Mouse (Mus musculus) stomach, embryonic 16.5 days (tissue): Measurements from ENCODE around the gene Zwilch. TPM values are rescaled to one million over a fixed set of nuclear protein-coding genes. Genes with fewer than 3 reads are reported as not detected.
"Not testable (repeated sequence)": the region's sequence is repeated elsewhere in the genome, so short reads cannot be mapped to it uniquely, and the experiment has no call there.

Source experiments
- ATAC-seq: fragments of 200-750 bp; cut with Nextera tagmentation; 2 replicates; pipeline ENCODE4 v1.8.0; 2017; ENCODE audit warnings: moderate number of reproducible peaks, moderate TSS enrichment; ENCODE audit not compliant: insufficient read depth, low FRiP score
- H3K27ac ChIP-seq: fragments of 300-500 bp; sonication (generic); 2 replicates; pipeline ENCODE4 v1.5.1; 2014; ENCODE audit warnings: low read length
- H3K27me3 ChIP-seq: fragments of 300-500 bp; sonication (generic); 2 replicates; pipeline ENCODE4 v1.6.1; 2014; ENCODE audit warnings: low read length, control low read depth, mixed read lengths; ENCODE audit not compliant: control insufficient read depth, insufficient read depth
- H3K36me3 ChIP-seq: fragments of 300-500 bp; sonication (generic); 2 replicates; pipeline ENCODE4 v1.6.1; 2014; ENCODE audit warnings: low read length; ENCODE audit not compliant: control insufficient read depth, insufficient read depth
- H3K4me1 ChIP-seq: fragments of 300-500 bp; sonication (generic); 2 replicates; pipeline ENCODE4 v1.6.1; 2014; ENCODE audit warnings: low read length, control low read depth, mixed read lengths; ENCODE audit not compliant: control insufficient read depth, insufficient read depth
- H3K4me2 ChIP-seq: fragments of 300-500 bp; sonication (generic); 2 replicates; pipeline ENCODE4 v1.6.1; 2014; ENCODE audit warnings: low read depth, low read length, mixed read lengths
- H3K4me3 ChIP-seq: fragments of 300-500 bp; sonication (generic); replicated peaks from 2 replicates; pipeline ENCODE4 v1.5.1; 2014; ENCODE audit warnings: mild to moderate bottlenecking, low read length
- H3K9ac ChIP-seq: fragments of 300-500 bp; sonication (generic); 2 replicates; pipeline ENCODE4 v1.6.1; 2014; ENCODE audit warnings: low read length
- H3K9me3 ChIP-seq: fragments of 300-500 bp; sonication (generic); replicated peaks from 2 replicates; pipeline ENCODE4 v1.6.1; 2016; ENCODE audit warnings: low read length, control low read depth; ENCODE audit not compliant: control insufficient read depth
- WGBS: fragments of 180-500 bp; shearing (Covaris S2); extraction: QIAGEN DNeasy Blood & Tissue Kit; methylation state at CpG from one replicate; pipeline ENCODE4 v1.1.7; 2014; 5-methylcytosine and 5-hydroxymethylcytosine counted together
- polyA plus RNA-seq: library from polyadenylated mRNA; unstranded; fragments of >200 nt; fragmentation: Nextera tagmentation; extraction: Ambion mirVana; gene quantifications from 2 replicates; pipeline ENCODE4 v1.2.1, GENCODE M21; 2015

Zwilch gene
- polyA plus RNA-seq, 1 experiment from 2014 or later = 22.6 TPM

DNA sequence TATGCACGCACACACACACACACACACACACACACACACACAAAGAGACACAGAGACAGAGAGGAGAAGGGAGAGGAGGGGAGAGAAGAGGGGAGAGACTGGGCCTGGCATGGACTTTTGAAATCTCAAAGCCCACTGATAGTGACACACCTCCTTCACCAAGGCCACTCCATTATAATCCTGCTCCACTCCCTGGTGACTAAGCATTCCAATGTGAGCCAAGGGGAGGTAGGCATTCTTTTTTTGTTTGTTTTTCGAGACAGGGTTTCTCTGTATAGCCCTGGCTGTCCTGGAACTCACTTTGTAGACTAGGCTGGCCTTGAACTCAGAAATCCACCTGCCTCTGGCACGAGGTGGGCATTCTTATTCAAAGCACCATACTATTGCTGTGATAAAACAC, 48.1 kb downstream of the Zwilch start:
- H3K9ac ChIP-seq, H3K27me3 ChIP-seq, H3K9me3 ChIP-seq, H3K4me1 ChIP-seq, H3K4me2 ChIP-seq, H3K4me3 ChIP-seq, H3K36me3 ChIP-seq: not testable (repeated sequence)
- peak overlapping the region; percentile 62 for H3K27ac ChIP-seq
- peak; percentile 81; the same call in 1 of the 2 replicates for ATAC-seq
- 55% methylated on average over 3 of the region's 3 CpGs for WGBS

DNA sequence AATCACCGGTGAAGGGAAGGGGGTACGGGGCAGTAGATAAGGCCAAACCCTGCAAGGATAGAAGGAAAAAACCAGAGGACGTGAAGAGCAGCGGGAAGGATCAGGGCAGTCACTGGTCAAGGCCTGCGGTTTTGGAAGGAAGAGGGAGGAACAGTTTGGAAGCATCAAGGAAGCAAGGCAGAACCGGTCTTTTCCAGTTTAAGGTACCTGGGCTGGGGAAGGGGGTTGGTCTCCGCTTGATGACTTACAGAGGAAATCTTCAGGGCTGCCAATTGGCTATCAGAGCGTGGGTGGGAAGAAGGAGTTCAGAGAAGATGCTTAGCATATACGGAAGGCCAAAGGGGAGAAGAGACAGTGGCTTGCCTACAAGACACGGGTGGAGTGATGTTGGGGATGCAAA, 50.3 kb downstream of the Zwilch start:
- Histone ChIP-seq H3K9ac (no peak overlapping the region), H3K9me3 (no peaks in the 10 kb centered on the region), H3K36me3 (no peaks in the 10 kb centered on the region), H3K4me1 (0 out of 2 replicates have a peak, but pooled peaks cover 6% of the 10 kb centered on the region), H3K4me2 (no peak overlapping the region), H3K4me3 (no peak overlapping the region), H3K27ac (no peak overlapping the region), H3K27me3 (no peaks in the 10 kb centered on the region)
- 93% methylated on average over 10 of the region's 10 CpGs for WGBS
- no peak for ATAC-seq

- H3K36me3 ChIP-seq = no peaks in the 10 kb centered on the region
- H3K4me3 ChIP-seq = no peak overlapping the region
- H3K27ac ChIP-seq = no peak overlapping the region
- no peak overlapping the region for H3K9ac ChIP-seq
- H3K4me2 ChIP-seq = no peak overlapping the region
- no peaks in the 10 kb centered on the region for H3K9me3 ChIP-seq
- peak; percentile 50; the same call in 1 of the 2 replicates for ATAC-seq
- H3K4me1 ChIP-seq = no peaks in the 10 kb centered on the region
- H3K27me3 ChIP-seq = no peaks in the 10 kb centered on the region
- 37% methylated on average over 11 of the region's 11 CpGs for WGBS
Observed at GRCm38 (mm10) chr9:64120584-64121277, 52.2 kb downstream of the Zwilch start.

GRCm38 (mm10) chr9:64119898-64120297, 53.0 kb downstream of the Zwilch start:
- WGBS = 32% methylated on average over 8 of the region's 8 CpGs

GRCm38 (mm10) chr9:64116876-64117275, 56.0 kb downstream of the Zwilch start, which contains the start of gene Lctl:
TSS of gene Lctl (plus strand) at chr9:64117147.
- WGBS = 76% methylated on average over 3 of the region's 3 CpGs
- Histone ChIP-seq H3K27me3 (no peaks in the 10 kb centered on the region), H3K4me3 (no peak within 1 kb of the TSS), H3K9ac (no peak within 1 kb of the TSS), H3K4me1 (0 out of 2 replicates have a peak, but pooled peaks cover 5% of the 10 kb centered on the region), H3K9me3 (no peaks in the 10 kb centered on the region), H3K4me2 (no peak within 1 kb of the TSS), H3K27ac (no peak within 1 kb of the TSS), H3K36me3 (no peaks in the 10 kb centered on the region)
- no peak; the same call in 1 of the 2 replicates for ATAC-seq

More at GRCm38 (mm10) chr9:64119898-64120297, 53.0 kb downstream of the Zwilch start:
- Histone ChIP-seq H3K27me3 (no peaks in the 10 kb centered on the region), H3K9ac (no peak overlapping the region), H3K9me3 (no peaks in the 10 kb centered on the region), H3K4me3 (no peak overlapping the region), H3K4me1 (no peaks in the 10 kb centered on the region), H3K4me2 (no peak overlapping the region), H3K27ac (no peak overlapping the region), H3K36me3 (no peaks in the 10 kb centered on the region)
- ATAC-seq = no peak

GRCm38 (mm10) chr9:64115756-64116155, 57.1 kb downstream of the Zwilch start:
- H3K4me2 ChIP-seq = no peak overlapping the region
- no peak for ATAC-seq
- H3K4me3 ChIP-seq = no peak overlapping the region
- H3K9ac ChIP-seq = no peak overlapping the region
- no peaks in the 10 kb centered on the region for H3K27me3 ChIP-seq
- 77% methylated on average over 6 of the region's 6 CpGs for WGBS
- no peaks in the 10 kb centered on the region for H3K36me3 ChIP-seq
- no peak overlapping the region for H3K27ac ChIP-seq
- H3K4me1 ChIP-seq = 0 out of 2 replicates have a peak, but pooled peaks cover 5% of the 10 kb centered on the region
- no peaks in the 10 kb centered on the region for H3K9me3 ChIP-seq

DNA sequence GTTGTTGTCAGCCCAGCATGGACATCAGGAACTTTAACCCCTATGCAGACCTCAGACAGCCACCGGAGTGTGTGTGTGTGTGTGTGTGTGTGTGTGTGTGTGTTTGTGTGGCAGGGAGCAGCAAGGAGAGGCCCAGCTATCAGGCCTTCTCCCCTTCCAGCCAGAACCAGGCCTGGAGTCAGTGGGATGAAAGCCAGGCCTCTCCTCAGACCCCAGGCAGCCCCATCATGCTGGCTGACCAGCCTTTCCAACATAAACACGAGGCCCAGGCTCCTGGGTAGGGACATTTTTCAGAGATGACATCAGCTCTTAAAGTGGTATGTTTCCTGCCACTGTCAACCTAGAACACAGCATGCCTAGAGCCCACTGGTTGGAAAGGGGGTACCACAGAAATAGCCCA, 58.3 kb downstream of the Zwilch start:
- Histone ChIP-seq H3K4me1 (0 out of 2 replicates have a peak, but pooled peaks cover 5% of the 10 kb centered on the region), H3K9ac (0 out of 2 replicates have a peak overlapping the region, but pooled peaks have one; percentile 4), H3K27me3 (no peaks in the 10 kb centered on the region), H3K9me3 (no peaks in the 10 kb centered on the region), H3K4me2 (no peak overlapping the region), H3K27ac (no peak overlapping the region), H3K36me3 (no peaks in the 10 kb centered on the region), H3K4me3 (no peak overlapping the region)
- WGBS = 22% methylated on average over 2 of the region's 2 CpGs
- ATAC-seq = peak; percentile 53

DNA sequence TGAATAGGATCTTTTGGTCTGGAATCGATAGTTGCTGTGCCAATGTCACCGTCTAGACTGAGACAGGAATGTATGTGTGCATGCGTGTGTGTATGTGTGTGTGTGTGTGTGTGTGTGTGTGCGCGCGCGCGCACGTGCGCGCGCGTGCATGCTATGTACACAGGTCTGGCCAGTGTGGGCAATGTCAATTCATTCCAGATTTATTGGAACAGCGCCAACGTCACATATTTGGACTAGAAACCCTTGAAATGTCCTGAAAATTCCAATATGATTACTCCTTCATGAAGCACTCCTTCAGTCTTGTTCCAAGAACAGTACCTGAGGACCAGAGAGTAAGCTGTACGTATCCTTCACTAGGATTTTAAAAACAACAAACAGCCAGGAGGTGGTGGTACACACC, 62.4 kb downstream of the Zwilch start:
- Histone ChIP-seq H3K4me1 (0 out of 2 replicates have a peak, but pooled peaks cover 5% of the 10 kb centered on the region), H3K36me3 (no peaks in the 10 kb centered on the region), H3K4me2 (no peak overlapping the region), H3K9ac (no peak overlapping the region), H3K4me3 (no peak overlapping the region), H3K27me3 (no peaks in the 10 kb centered on the region), H3K27ac (no peak overlapping the region), H3K9me3 (no peaks in the 10 kb centered on the region)
- no peak for ATAC-seq
- WGBS = 93% methylated on average over 16 of the region's 16 CpGs

DNA sequence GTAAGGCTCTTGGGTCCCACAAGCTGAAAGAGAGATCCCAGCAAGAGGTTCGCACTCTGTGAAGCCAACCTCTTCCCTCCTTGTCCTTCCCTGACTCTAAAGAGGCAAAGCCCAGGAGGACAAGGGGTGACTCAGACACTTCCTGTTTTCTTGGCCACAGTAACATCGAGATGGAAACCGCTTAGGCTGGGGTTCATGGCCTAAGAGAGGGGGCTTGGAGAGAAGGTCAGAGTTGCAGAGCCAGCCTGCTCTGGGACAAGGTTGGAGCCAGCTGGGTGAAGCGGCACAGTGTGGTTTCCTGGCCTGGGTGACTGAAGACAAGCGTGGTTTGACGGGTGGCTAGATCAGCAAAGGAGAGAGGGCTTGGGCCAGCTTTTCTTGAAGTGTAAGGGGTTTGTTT, 67.6 kb downstream of the Zwilch start:
- WGBS = 72% methylated on average over 6 of the region's 6 CpGs
- H3K36me3 ChIP-seq = no peaks in the 10 kb centered on the region

More for the DNA sequence above, 67.6 kb downstream of the Zwilch start:
- Histone ChIP-seq H3K4me2 (no peak overlapping the region), H3K9ac (no peak overlapping the region), H3K4me1 (no peaks in the 10 kb centered on the region), H3K27me3 (no peaks in the 10 kb centered on the region), H3K4me3 (no peak overlapping the region), H3K9me3 (no peaks in the 10 kb centered on the region), H3K27ac (no peak overlapping the region)
- no peak for ATAC-seq
